Mouse (Mus musculus) brain, embryonic 14.5 days (tissue): ENCODE measurements around the gene Axin2.

Experiments used
- CTCF ChIP-seq: fragments of 200-500 bp; IDR thresholded peaks from 2 replicates; pipeline ENCODE4 v1.5.1; 2012; ENCODE audit warnings: inconsistent platforms, mild to moderate bottlenecking, moderate library complexity, borderline replicate concordance; ENCODE audit not compliant: insufficient read depth, insufficient read length; ENCODE audit errors: extremely low read depth
- POLR2A ChIP-seq: fragments of 200-500 bp; IDR thresholded peaks from 2 replicates; pipeline ENCODE4 v1.6.1; 2012; ENCODE audit warnings: mild to moderate bottlenecking, inconsistent platforms, borderline replicate concordance; ENCODE audit not compliant: poor library complexity, insufficient read depth, insufficient read length, severe bottlenecking; ENCODE audit errors: extremely low read depth

- TF ChIP-seq CTCF (no peak), POLR2A (no peak)
Measured at GRCm38 (mm10) chr11:108987705-108988104, 67.6 kb downstream of the Axin2 start.
